Mouse (Mus musculus) embryonic facial prominence, embryonic 15.5 days (tissue): ENCODE data around the gene Arhgap22. TPM values are rescaled to one million over a fixed set of nuclear protein-coding genes. Genes with fewer than 3 reads are reported as not detected.

Experiments used
- ATAC-seq: fragments of 200-750 bp; cut with Nextera tagmentation; 2 replicates; pipeline ENCODE4 v1.8.0; 2017; ENCODE audit warnings: low read depth, moderate TSS enrichment; ENCODE audit not compliant: insufficient number of reproducible peaks, low FRiP score, low TSS enrichment
- H3K27ac ChIP-seq: fragments of 300-500 bp; sonication (generic); replicated peaks from 2 replicates; pipeline ENCODE4 v1.5.1; 2015; ENCODE audit warnings: mild to moderate bottlenecking, inconsistent platforms
- H3K27me3 ChIP-seq: fragments of 300-500 bp; sonication (generic); 2 replicates; pipeline ENCODE4 v1.6.1; 2015; ENCODE audit warnings: inconsistent platforms
- H3K36me3 ChIP-seq: fragments of 300-500 bp; sonication (generic); 2 replicates; pipeline ENCODE4 v1.6.1; 2015; ENCODE audit warnings: mild to moderate bottlenecking, inconsistent platforms
- H3K4me1 ChIP-seq: fragments of 300-500 bp; sonication (generic); 2 replicates; pipeline ENCODE4 v1.6.1; 2015; ENCODE audit warnings: inconsistent platforms
- H3K4me2 ChIP-seq: fragments of 300-500 bp; sonication (generic); replicated peaks from 2 replicates; pipeline ENCODE4 v1.6.1; 2015; ENCODE audit warnings: mild to moderate bottlenecking, inconsistent platforms
- H3K4me3 ChIP-seq: fragments of 300-500 bp; sonication (generic); replicated peaks from 2 replicates; pipeline ENCODE4 v1.5.1; 2015; ENCODE audit warnings: mild to moderate bottlenecking, inconsistent platforms
- H3K9ac ChIP-seq: fragments of 300-500 bp; sonication (generic); 2 replicates; pipeline ENCODE4 v1.6.1; 2015; ENCODE audit warnings: inconsistent platforms
- H3K9me3 ChIP-seq: fragments of 300-500 bp; sonication (generic); replicated peaks from 2 replicates; pipeline ENCODE4 v1.6.1; 2016; ENCODE audit warnings: inconsistent platforms
- WGBS: fragments of 180-500 bp; shearing (Covaris S2); methylation state at CpG from one replicate; pipeline ENCODE4 v1.1.7; 2015; 5-methylcytosine and 5-hydroxymethylcytosine counted together
- polyA plus RNA-seq: library from polyadenylated mRNA; unstranded; fragments of >200 nt; fragmentation: Nextera tagmentation; extraction: Ambion mirVana; gene quantifications from 2 replicates; pipeline ENCODE4 v1.2.1, GENCODE M21; 2015

Gene Arhgap22
- polyA plus RNA-seq, 1 experiment from 2014 or later = 4.8 TPM

DNA sequence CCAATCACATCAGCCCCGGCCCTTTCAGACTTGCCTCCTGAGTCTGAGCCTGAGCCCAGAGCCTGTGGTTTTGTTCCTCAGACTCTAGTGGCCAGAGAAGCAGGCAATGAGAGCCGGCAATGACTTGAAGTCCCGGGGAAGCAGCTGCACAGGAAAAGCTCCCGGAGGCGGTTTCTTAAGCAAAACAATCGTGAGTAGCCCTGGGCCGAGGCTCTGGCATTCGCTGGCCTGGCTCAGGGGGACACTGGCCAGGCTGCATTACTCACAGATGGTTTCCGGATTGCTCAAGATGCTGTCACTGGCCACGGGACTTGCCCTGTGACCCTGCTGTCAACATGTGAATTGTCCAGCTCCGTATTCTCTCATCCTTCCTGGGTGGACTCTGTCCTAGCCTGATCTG is 33.8 kb downstream of the Arhgap22 start:
- Histone ChIP-seq H3K4me1 (peaks cover 18% of the 10 kb centered on the region), H3K9ac (no peak overlapping the region), H3K27me3 (peaks cover 26% of the 10 kb centered on the region), H3K4me3 (no peak overlapping the region), H3K4me2 (no peak overlapping the region), H3K9me3 (no peaks in the 10 kb centered on the region), H3K36me3 (no peaks in the 10 kb centered on the region), H3K27ac (no peak overlapping the region)
- WGBS = 9% methylated on average over 11 of the region's 11 CpGs
- ATAC-seq = no peak

DNA sequence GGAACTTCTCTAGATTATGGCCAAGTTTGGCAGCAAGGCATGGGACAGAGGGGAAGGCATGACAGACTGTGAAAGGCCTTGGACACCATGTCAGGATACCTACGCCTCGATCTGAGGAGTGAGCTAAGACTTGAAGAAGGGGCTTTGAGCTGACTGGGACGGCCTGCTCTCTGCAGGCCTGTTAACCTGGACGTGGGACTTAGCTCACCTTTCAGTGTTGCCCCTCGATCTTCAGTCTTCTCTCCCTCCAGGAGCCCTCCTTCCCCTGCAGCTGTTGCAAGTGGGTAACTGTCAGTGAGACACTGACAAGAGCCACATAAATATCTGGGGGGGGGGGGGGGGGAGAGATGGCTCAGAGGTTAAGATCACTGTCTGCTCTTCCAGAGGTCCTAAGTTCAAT is 34.9 kb downstream of the Arhgap22 start:
- no peak overlapping the region for H3K9ac ChIP-seq
- H3K9me3 ChIP-seq = no peaks in the 10 kb centered on the region
- H3K4me1 ChIP-seq = peaks cover 18% of the 10 kb centered on the region
- no peak overlapping the region for H3K27ac ChIP-seq
- WGBS = 79% methylated on average over 5 of the region's 5 CpGs
- no peaks in the 10 kb centered on the region for H3K36me3 ChIP-seq
- H3K27me3 ChIP-seq = peaks cover 27% of the 10 kb centered on the region
- ATAC-seq = no peak
- no peak overlapping the region for H3K4me2 ChIP-seq
- H3K4me3 ChIP-seq = no peak overlapping the region

DNA sequence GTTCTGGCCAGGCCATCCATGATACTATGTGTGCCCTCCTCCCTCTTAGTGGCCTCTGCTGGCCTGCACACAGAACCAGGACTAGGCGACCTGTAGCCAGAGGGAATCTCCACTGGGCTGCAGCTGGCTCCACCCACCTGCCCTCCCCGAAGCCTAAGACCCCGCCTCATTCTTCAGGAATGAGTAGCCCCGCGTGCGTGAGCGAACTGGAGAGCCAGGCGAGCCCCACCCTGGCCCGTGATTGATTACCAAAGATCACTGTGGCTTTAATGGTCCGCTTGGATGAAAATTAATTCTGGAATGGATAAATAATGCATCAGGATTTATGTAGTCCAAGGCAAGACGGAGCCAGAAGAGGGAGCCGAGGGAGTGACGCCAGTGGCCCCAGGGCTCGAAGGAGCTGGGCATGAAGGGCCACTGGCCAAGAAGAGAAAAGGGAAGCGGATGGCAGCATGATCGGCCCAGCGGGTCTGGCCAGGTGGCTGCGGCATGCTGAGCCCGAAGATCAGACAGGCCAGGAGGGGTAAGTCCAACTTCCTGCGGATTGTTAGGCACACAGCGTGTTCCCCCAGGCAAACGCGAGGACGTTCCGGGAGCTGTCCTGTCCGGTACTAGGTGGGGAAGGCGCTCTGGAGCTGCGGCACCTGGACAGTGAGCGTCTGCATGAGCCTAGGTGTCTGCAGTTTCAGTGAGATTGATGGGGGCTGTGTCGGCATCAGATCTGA is 36.6 kb downstream of the Arhgap22 start:
- Histone ChIP-seq H3K36me3 (no peaks in the 10 kb centered on the region), H3K4me3 (peak overlapping the region; percentile 35), H3K9me3 (no peaks in the 10 kb centered on the region), H3K27ac (no peak overlapping the region), H3K27me3 (peaks cover 27% of the 10 kb centered on the region), H3K4me2 (peak overlapping the region; percentile 70), H3K9ac (no peak overlapping the region), H3K4me1 (peaks cover 18% of the 10 kb centered on the region)
- no peak for ATAC-seq
- under 1% methylated on average over 30 of the region's 30 CpGs for WGBS

DNA sequence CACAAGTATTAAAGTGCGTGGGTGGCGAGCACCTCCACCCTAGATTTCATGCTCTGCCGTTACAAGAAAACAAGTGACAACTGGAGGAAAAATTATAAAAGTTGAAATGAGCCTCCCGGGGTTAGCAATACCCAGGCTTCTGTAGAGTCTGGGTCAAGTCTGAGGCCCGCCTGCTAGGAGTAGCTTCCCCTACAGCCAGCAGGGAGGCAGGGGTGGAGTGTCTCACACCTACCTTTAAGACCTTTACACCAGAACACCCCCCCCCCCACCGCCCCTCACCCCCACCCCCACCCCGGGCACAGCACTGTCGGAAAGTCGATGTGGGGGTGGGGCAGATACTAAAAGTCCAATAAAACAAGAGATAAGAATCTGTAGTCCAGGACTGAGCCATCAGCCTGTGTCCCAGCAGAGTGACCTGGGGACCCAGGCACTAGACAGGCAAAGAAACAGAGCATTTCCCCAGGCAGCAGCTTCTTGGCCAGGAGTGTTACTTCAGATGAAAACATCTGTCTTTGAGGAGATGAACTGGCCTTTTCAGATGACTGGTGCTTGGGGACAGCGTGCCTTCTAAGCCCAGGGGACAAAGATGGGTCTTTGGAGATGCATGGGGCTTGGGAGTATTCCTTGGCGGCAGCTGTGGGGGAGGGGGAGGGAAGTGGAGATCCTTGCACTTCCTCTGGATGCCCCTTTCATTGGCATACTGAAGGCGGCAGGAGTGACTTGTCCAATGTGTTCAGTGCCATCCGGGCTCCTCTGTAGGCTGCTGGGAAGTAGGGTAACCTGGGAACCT is 37.3 kb downstream of the Arhgap22 start:
- H3K4me2 ChIP-seq = peak overlapping the region; percentile 70
- peak overlapping the region; percentile 35 for H3K4me3 ChIP-seq
- no peaks in the 10 kb centered on the region for H3K9me3 ChIP-seq
- ATAC-seq = no peak
- H3K27me3 ChIP-seq = peaks cover 27% of the 10 kb centered on the region
- no peak overlapping the region for H3K9ac ChIP-seq
- no peaks in the 10 kb centered on the region for H3K36me3 ChIP-seq
- WGBS = 6% methylated on average over 13 of the region's 13 CpGs
- H3K27ac ChIP-seq = no peak overlapping the region
- peaks cover 18% of the 10 kb centered on the region for H3K4me1 ChIP-seq

DNA sequence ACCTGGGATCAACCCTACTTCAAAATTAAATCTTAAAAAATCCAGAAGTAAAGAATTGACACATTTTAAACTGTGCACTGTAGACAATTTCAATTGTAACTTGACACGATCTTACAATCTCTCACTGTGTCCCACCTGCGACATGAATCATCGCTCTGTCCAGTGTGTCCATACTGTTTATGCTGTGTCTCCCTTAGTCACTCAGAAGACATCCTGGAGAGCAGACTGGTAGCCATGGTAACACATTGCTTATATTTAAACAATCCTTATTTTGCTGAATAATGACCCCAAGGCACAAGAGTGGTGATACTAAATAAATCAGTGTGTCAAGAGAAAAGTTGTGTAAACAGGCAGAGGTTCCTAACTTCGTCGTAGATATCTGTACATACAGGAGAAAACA is 44.4 kb downstream of the Arhgap22 start:
- 80% methylated on average over 5 of the region's 5 CpGs for WGBS
- no peak overlapping the region for H3K4me2 ChIP-seq
- H3K27me3 ChIP-seq = no peaks in the 10 kb centered on the region
- H3K4me1 ChIP-seq = no peaks in the 10 kb centered on the region
- no peak overlapping the region for H3K27ac ChIP-seq
- H3K36me3 ChIP-seq = no peaks in the 10 kb centered on the region
- no peak overlapping the region for H3K4me3 ChIP-seq
- no peak for ATAC-seq
- H3K9me3 ChIP-seq = no peaks in the 10 kb centered on the region
- H3K9ac ChIP-seq = no peak overlapping the region

DNA sequence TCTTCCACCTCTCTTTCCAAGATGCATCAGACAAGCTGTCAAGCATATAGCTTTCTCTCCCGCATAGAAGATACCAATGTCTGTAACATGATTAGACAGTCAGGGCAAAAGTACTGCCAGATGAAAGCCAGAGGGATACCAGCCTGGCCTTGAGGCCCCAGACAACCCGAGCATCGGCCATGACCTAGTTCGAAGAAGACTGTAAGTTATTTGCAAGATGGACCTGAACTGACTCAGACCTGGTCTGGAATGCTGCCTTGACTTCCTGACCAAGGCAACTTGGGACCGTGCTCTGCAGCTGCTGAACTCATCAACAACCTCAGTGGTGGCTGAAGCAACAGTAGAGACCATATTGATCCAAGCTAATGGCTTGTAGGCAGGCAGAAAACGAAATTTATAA is 46.3 kb downstream of the Arhgap22 start:
- Histone ChIP-seq H3K4me1 (no peaks in the 10 kb centered on the region), H3K4me3 (no peak overlapping the region), H3K36me3 (no peaks in the 10 kb centered on the region), H3K27me3 (no peaks in the 10 kb centered on the region), H3K27ac (no peak overlapping the region), H3K9ac (no peak overlapping the region), H3K9me3 (no peaks in the 10 kb centered on the region), H3K4me2 (no peak overlapping the region)
- no peak for ATAC-seq
- 82% methylated on average over 6 of the region's 6 CpGs for WGBS

DNA sequence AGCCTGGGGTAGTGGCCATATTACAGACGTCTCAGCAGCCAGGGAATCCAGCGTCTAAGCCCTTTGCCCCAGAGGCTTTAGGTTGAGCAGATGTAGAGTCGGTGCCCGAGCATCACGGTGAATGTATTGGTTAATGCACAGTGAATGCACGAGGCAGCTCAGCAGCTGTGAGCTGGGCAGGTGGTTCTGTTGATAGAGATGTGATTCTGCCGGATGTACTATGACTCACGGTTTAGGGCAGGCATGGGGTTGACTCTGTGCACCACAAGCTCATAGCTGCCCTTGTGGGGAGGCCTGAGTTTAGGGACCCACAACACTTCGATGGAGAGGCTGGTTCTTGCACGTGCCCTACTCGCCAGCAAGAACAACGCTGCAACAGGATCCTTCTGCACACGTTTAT is 51.0 kb downstream of the Arhgap22 start:
- Histone ChIP-seq H3K4me3 (no peak overlapping the region), H3K36me3 (no peaks in the 10 kb centered on the region), H3K27ac (no peak overlapping the region), H3K4me2 (no peak overlapping the region), H3K27me3 (no peaks in the 10 kb centered on the region), H3K4me1 (no peaks in the 10 kb centered on the region), H3K9ac (no peak overlapping the region), H3K9me3 (no peaks in the 10 kb centered on the region)
- WGBS = 83% methylated on average over 13 of the region's 13 CpGs
- ATAC-seq = no peak

DNA sequence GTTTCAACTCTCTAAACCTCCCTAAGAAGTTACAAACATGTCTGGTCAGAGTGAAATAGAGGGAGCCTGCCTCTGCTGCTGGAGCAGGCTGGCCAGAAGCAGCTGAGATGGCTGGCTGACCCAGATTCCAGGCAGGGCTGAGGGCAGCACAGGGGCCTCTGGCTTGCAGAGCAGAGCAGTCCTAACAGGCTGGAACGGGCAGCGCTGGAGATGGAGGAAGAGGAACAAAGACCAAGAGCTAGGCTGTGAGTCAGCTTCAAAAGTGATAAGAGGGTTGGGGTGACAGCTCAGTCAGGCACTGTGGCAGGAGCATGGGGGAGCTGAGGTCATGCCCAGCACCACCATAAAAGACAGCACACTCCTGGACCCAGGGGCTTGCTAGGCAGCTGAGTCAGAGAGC is 62.4 kb downstream of the Arhgap22 start:
- no peak for ATAC-seq
- WGBS = 75% methylated on average over 2 of the region's 2 CpGs
- Histone ChIP-seq H3K4me1 (no peaks in the 10 kb centered on the region), H3K27ac (no peak overlapping the region), H3K36me3 (no peaks in the 10 kb centered on the region), H3K9me3 (no peaks in the 10 kb centered on the region), H3K9ac (no peak overlapping the region), H3K4me2 (no peak overlapping the region), H3K27me3 (no peaks in the 10 kb centered on the region), H3K4me3 (no peak overlapping the region)

DNA sequence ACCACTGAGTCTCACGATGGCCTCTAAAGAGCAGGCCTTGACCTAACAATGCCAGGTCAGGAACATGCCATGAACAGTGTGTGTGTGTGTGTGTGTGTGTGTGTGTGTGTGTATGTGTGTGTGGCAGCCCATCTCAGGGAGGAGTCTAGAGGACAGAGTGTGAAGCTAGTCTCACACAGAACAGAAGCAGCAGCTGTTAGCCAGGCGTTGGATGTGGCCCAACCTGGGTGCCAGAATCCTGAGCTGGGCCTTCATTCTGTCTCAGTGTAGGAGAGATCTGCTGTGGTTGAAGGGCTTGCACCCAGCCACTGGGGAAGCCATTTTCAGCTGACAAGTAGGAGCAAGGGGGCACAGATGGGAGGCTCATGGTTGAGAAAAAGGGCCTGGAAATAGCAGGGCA is 64.5 kb downstream of the Arhgap22 start:
- H3K27me3 ChIP-seq = no peaks in the 10 kb centered on the region
- ATAC-seq = no peak
- WGBS = 74% methylated on average over 2 of the region's 2 CpGs
- H3K36me3 ChIP-seq = no peaks in the 10 kb centered on the region
- H3K27ac ChIP-seq = no peak overlapping the region
- no peak overlapping the region for H3K4me3 ChIP-seq
- no peaks in the 10 kb centered on the region for H3K4me1 ChIP-seq
- no peaks in the 10 kb centered on the region for H3K9me3 ChIP-seq
- H3K9ac ChIP-seq = no peak overlapping the region
- H3K4me2 ChIP-seq = no peak overlapping the region

DNA sequence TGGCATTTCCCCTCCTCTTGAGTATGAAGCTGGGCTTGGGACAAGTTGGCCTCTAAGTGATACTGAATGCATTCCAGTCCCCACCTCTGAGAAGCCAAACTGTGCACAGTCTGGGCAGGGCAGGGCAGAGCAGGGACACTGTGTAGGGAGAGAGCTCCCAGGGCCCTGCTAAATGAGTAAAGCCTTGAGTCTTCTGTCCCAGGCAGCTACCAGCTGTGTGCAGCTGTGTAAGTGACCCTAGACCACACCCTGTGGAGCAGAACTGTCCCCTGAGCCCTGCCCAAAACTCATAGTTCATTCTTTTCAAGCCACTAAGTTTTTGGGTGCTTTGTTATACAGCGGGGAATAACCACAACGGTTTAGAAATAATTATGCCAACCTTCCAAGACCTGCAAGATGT is 67.1 kb downstream of the Arhgap22 start:
- Histone ChIP-seq H3K9me3 (no peaks in the 10 kb centered on the region), H3K36me3 (no peaks in the 10 kb centered on the region), H3K4me3 (no peak overlapping the region), H3K27ac (no peak overlapping the region), H3K4me2 (no peak overlapping the region), H3K9ac (no peak overlapping the region), H3K27me3 (no peaks in the 10 kb centered on the region), H3K4me1 (no peaks in the 10 kb centered on the region)
- ATAC-seq = no peak
- WGBS = 77% methylated on average over 2 of the region's 2 CpGs

DNA sequence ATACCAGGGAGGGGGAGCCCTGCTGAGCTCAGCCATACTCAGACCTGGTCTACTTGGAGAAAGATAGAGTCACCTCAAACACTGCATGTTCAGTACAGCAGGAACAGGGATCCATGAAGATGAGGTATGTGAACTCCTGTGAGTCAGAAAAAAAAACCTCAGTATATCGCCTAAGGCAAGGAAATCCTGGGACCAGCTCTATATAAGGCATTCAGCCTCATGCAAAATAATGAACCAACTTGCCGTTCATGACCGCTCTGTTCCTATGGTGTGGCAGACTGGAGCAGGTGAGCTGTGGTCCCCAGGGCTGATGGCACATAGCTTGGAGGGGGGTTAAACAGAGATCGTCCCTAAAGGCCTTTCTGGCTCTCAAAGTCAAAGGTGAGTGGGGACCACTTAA is 68.6 kb downstream of the Arhgap22 start:
- no peak overlapping the region for H3K4me3 ChIP-seq
- no peaks in the 10 kb centered on the region for H3K27me3 ChIP-seq
- H3K4me2 ChIP-seq = no peak overlapping the region
- no peaks in the 10 kb centered on the region for H3K9me3 ChIP-seq
- H3K4me1 ChIP-seq = no peaks in the 10 kb centered on the region
- H3K36me3 ChIP-seq = no peaks in the 10 kb centered on the region
- 79% methylated on average over 4 of the region's 4 CpGs for WGBS
- no peak overlapping the region for H3K9ac ChIP-seq
- no peak overlapping the region for H3K27ac ChIP-seq
- ATAC-seq = no peak

DNA sequence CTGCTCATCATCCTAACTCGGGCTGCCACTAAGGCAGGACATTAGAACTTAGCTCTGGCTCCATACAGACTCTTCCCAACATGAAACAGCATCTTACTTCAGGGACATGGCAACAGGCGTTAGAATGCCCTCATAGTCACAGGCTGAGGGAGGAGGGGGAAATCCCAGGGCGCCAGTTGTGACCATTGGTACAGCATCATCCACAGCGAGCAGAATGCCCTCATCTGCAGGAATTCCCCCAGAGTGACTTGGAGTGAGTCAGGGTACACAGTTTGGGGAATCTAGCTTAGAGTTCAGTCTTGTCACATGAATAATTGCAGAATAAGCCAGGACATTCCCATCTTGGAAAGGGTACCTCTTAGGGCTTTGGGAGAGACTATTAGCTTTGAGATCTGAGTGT is 74.1 kb downstream of the Arhgap22 start:
- no peak overlapping the region for H3K27ac ChIP-seq
- H3K36me3 ChIP-seq = no peaks in the 10 kb centered on the region
- H3K4me2 ChIP-seq = no peak overlapping the region
- H3K9ac ChIP-seq = no peak overlapping the region
- 72% methylated on average over 4 of the region's 4 CpGs for WGBS
- H3K27me3 ChIP-seq = no peaks in the 10 kb centered on the region
- no peaks in the 10 kb centered on the region for H3K9me3 ChIP-seq
- no peak for ATAC-seq
- no peak overlapping the region for H3K4me3 ChIP-seq
- no peaks in the 10 kb centered on the region for H3K4me1 ChIP-seq
